Mouse (Mus musculus): ENCODE measurements around the gene Rspo3. TPM values are rescaled to one million over a fixed set of nuclear protein-coding genes. Genes with fewer than 3 reads are reported as not detected.

Rspo3 gene
- polyA plus RNA-seq, 1 experiment: 1.9 TPM

- Histone ChIP-seq H3K4me3 (ENCODE audit: insufficient read depth, poor library complexity, severe bottlenecking) (no peak overlapping the region), H3K36me3 (ENCODE audit: control insufficient read depth, insufficient read depth) (no peaks in the 10 kb centered on the region), H3ac (ENCODE audit: control insufficient read depth, insufficient read length, low read depth) (no peak overlapping the region), H3K27me3 (ENCODE audit: control insufficient read depth, insufficient read depth, insufficient read length) (no peaks in the 10 kb centered on the region), H3K79me2 (ENCODE audit: control insufficient read depth, insufficient read depth) (no peaks in the 10 kb centered on the region), H3K79me3 (ENCODE audit: low read depth) (no peaks in the 10 kb centered on the region)
- no peak for TF ChIP-seq CTCF (IDR thresholded peaks at IDR 0.05; ENCODE audit: control insufficient read depth, insufficient read depth, insufficient read length)
- no peak for TF ChIP-seq USF1 (IDR thresholded peaks at IDR 0.05; ENCODE audit: low read depth)
- no peak for TF ChIP-seq MYOD1 (IDR thresholded peaks at IDR 0.05; ENCODE audit: control insufficient read depth, insufficient read length, low read depth)
- no peak for TF ChIP-seq FOSL1 (IDR thresholded peaks at IDR 0.05; ENCODE audit: insufficient read depth, low read length, poor library complexity, severe bottlenecking)
- no peak for TF ChIP-seq CEBPB (IDR thresholded peaks at IDR 0.05; ENCODE audit: low read depth)
- TF ChIP-seq MYOG (IDR thresholded peaks at IDR 0.05; ENCODE audit: control insufficient read depth, extremely low read depth, insufficient read length): no peak
- TF ChIP-seq MAX (IDR thresholded peaks at IDR 0.05): no peak
Observed at GRCm38 (mm10) chr10:29480945-29481344, 54.7 kb downstream of the Rspo3 start.

- TF ChIP-seq USF1 (IDR thresholded peaks at IDR 0.05; ENCODE audit: low read depth) (no peak), FOSL1 (IDR thresholded peaks at IDR 0.05; ENCODE audit: insufficient read depth, low read length, poor library complexity, severe bottlenecking) (no peak), MYOD1 (IDR thresholded peaks at IDR 0.05; ENCODE audit: control insufficient read depth, insufficient read length, low read depth) (no peak), CEBPB (IDR thresholded peaks at IDR 0.05; ENCODE audit: low read depth) (no peak), CTCF (IDR thresholded peaks at IDR 0.05; ENCODE audit: control insufficient read depth, insufficient read depth, insufficient read length) (no peak), MAX (IDR thresholded peaks at IDR 0.05) (no peak), MYOG (IDR thresholded peaks at IDR 0.05; ENCODE audit: control insufficient read depth, extremely low read depth, insufficient read length) (no peak)
Observed at GRCm38 (mm10) chr10:29479401-29479800, 56.3 kb downstream of the Rspo3 start.

GRCm38 (mm10) chr10:29470454-29470853 lies 65.2 kb downstream of the Rspo3 start:
- Histone ChIP-seq H3K79me3 (ENCODE audit: low read depth) (no peaks in the 10 kb centered on the region), H3K4me3 (ENCODE audit: insufficient read depth, poor library complexity, severe bottlenecking) (no peak overlapping the region)
- TF ChIP-seq MYOG (IDR thresholded peaks at IDR 0.05; ENCODE audit: control insufficient read depth, extremely low read depth, insufficient read length) (no peak), FOSL1 (IDR thresholded peaks at IDR 0.05; ENCODE audit: insufficient read depth, low read length, poor library complexity, severe bottlenecking) (no peak)

More at GRCm38 (mm10) chr10:29479401-29479800, 56.3 kb downstream of the Rspo3 start:
- Histone ChIP-seq H3K36me3 (ENCODE audit: control insufficient read depth, insufficient read depth) (no peaks in the 10 kb centered on the region), H3K79me3 (ENCODE audit: low read depth) (no peaks in the 10 kb centered on the region), H3K27me3 (ENCODE audit: control insufficient read depth, insufficient read depth, insufficient read length) (no peaks in the 10 kb centered on the region), H3ac (ENCODE audit: control insufficient read depth, insufficient read length, low read depth) (no peak overlapping the region), H3K4me3 (ENCODE audit: insufficient read depth, poor library complexity, severe bottlenecking) (no peak overlapping the region), H3K79me2 (ENCODE audit: control insufficient read depth, insufficient read depth) (no peaks in the 10 kb centered on the region)

GRCm38 (mm10) chr10:29460100-29460499 lies 75.6 kb downstream of the Rspo3 start:
- Histone ChIP-seq H3K79me2 (ENCODE audit: control insufficient read depth, insufficient read depth) (no peaks in the 10 kb centered on the region), H3ac (ENCODE audit: control insufficient read depth, insufficient read length, low read depth) (no peak overlapping the region), H3K4me3 (ENCODE audit: insufficient read depth, poor library complexity, severe bottlenecking) (no peak overlapping the region), H3K36me3 (ENCODE audit: control insufficient read depth, insufficient read depth) (no peaks in the 10 kb centered on the region), H3K27me3 (ENCODE audit: control insufficient read depth, insufficient read depth, insufficient read length) (no peaks in the 10 kb centered on the region), H3K79me3 (ENCODE audit: low read depth) (no peaks in the 10 kb centered on the region)
- TF ChIP-seq USF1 (IDR thresholded peaks at IDR 0.05; ENCODE audit: low read depth): no peak
- TF ChIP-seq MYOG (IDR thresholded peaks at IDR 0.05; ENCODE audit: control insufficient read depth, extremely low read depth, insufficient read length): no peak

More at GRCm38 (mm10) chr10:29470454-29470853, 65.2 kb downstream of the Rspo3 start:
- Histone ChIP-seq H3K27me3 (ENCODE audit: control insufficient read depth, insufficient read depth, insufficient read length) (no peaks in the 10 kb centered on the region), H3K36me3 (ENCODE audit: control insufficient read depth, insufficient read depth) (no peaks in the 10 kb centered on the region), H3ac (ENCODE audit: control insufficient read depth, insufficient read length, low read depth) (no peak overlapping the region), H3K79me2 (ENCODE audit: control insufficient read depth, insufficient read depth) (no peaks in the 10 kb centered on the region)

GRCm38 (mm10) chr10:29459632-29460031 lies 76.0 kb downstream of the Rspo3 start:
- no peaks in the 10 kb centered on the region for H3K36me3 ChIP-seq (ENCODE audit: control insufficient read depth, insufficient read depth)

GRCm38 (mm10) chr10:29445076-29445475 lies 90.6 kb downstream of the Rspo3 start:
- H3K4me3 ChIP-seq (ENCODE audit: insufficient read depth, poor library complexity, severe bottlenecking): no peak overlapping the region
- TF ChIP-seq CEBPB (IDR thresholded peaks at IDR 0.05; ENCODE audit: low read depth) (no peak), FOSL1 (IDR thresholded peaks at IDR 0.05; ENCODE audit: insufficient read depth, low read length, poor library complexity, severe bottlenecking) (no peak), MAX (IDR thresholded peaks at IDR 0.05) (no peak), CTCF (IDR thresholded peaks at IDR 0.05; ENCODE audit: control insufficient read depth, insufficient read depth, insufficient read length) (no peak), USF1 (IDR thresholded peaks at IDR 0.05; ENCODE audit: low read depth) (no peak), MYOG (IDR thresholded peaks at IDR 0.05; ENCODE audit: control insufficient read depth, extremely low read depth, insufficient read length) (no peak), MYOD1 (IDR thresholded peaks at IDR 0.05; ENCODE audit: control insufficient read depth, insufficient read length, low read depth) (no peak)
- no peaks in the 10 kb centered on the region for H3K79me3 ChIP-seq (ENCODE audit: low read depth)
- H3K79me2 ChIP-seq (ENCODE audit: control insufficient read depth, insufficient read depth): no peaks in the 10 kb centered on the region
- no peaks in the 10 kb centered on the region for H3K36me3 ChIP-seq (ENCODE audit: control insufficient read depth, insufficient read depth)
- H3ac ChIP-seq (ENCODE audit: control insufficient read depth, insufficient read length, low read depth): no peak overlapping the region
- H3K27me3 ChIP-seq (ENCODE audit: control insufficient read depth, insufficient read depth, insufficient read length): no peaks in the 10 kb centered on the region

More at GRCm38 (mm10) chr10:29459632-29460031, 76.0 kb downstream of the Rspo3 start:
- TF ChIP-seq CEBPB (IDR thresholded peaks at IDR 0.05; ENCODE audit: low read depth) (no peak), USF1 (IDR thresholded peaks at IDR 0.05; ENCODE audit: low read depth) (no peak), MAX (IDR thresholded peaks at IDR 0.05) (no peak), CTCF (IDR thresholded peaks at IDR 0.05; ENCODE audit: control insufficient read depth, insufficient read depth, insufficient read length) (no peak), MYOD1 (IDR thresholded peaks at IDR 0.05; ENCODE audit: control insufficient read depth, insufficient read length, low read depth) (no peak), FOSL1 (IDR thresholded peaks at IDR 0.05; ENCODE audit: insufficient read depth, low read length, poor library complexity, severe bottlenecking) (no peak), MYOG (IDR thresholded peaks at IDR 0.05; ENCODE audit: control insufficient read depth, extremely low read depth, insufficient read length) (no peak)
- Histone ChIP-seq H3K79me2 (ENCODE audit: control insufficient read depth, insufficient read depth) (no peaks in the 10 kb centered on the region), H3K4me3 (ENCODE audit: insufficient read depth, poor library complexity, severe bottlenecking) (no peak overlapping the region), H3K79me3 (ENCODE audit: low read depth) (no peaks in the 10 kb centered on the region), H3K27me3 (ENCODE audit: control insufficient read depth, insufficient read depth, insufficient read length) (no peaks in the 10 kb centered on the region), H3ac (ENCODE audit: control insufficient read depth, insufficient read length, low read depth) (no peak overlapping the region)
